Mouse (Mus musculus) thymus, adult 2 months (tissue): Measurements from ENCODE around the gene Abtb2.

Source experiments
- CTCF ChIP-seq: fragments of 200-500 bp; IDR thresholded peaks from 2 replicates; pipeline ENCODE4 v1.5.1; 2012; ENCODE audit warnings: mild to moderate bottlenecking, control low read depth, low read length, moderate library complexity, borderline replicate concordance; ENCODE audit not compliant: control insufficient read depth, poor library complexity, insufficient read depth; ENCODE audit errors: extremely low read depth
- POLR2A ChIP-seq: fragments of 200-500 bp; IDR thresholded peaks from 2 replicates; pipeline ENCODE4 v1.6.1; 2012; ENCODE audit warnings: mild to moderate bottlenecking, low read length, control low read depth, moderate library complexity; ENCODE audit not compliant: control insufficient read depth, poor library complexity, insufficient read depth; ENCODE audit errors: extremely low read depth

DNA sequence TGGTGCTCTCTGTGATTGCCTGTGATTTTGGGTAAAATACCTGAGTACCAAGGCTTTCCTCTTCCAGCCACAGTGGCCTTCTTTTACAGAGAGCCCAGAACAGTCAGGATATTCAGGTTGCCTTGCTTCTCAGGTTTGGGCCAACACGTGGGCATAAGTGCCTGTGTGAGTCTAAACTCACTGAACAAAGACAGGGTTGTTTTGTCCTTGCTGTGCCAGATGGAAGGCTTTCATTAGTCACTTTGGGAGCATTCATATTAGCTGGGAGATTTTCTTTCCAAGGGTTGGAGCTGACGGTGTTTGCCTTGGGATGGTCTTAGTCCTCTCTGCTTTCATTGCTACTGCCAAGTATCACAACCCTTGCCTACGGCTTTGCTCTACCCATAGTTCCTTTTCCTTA is 20.3 kb downstream of the Abtb2 start:
- TF ChIP-seq POLR2A (no peak), CTCF (no peak)
